Mouse (Mus musculus): ENCODE results near the gene Ralbp1. TPM values are rescaled to one million over a fixed set of nuclear protein-coding genes. Genes with fewer than 3 reads are reported as not detected.

Ralbp1 gene
- polyA plus RNA-seq, 2 experiments, result 15.7 to 36.0 TPM

DNA sequence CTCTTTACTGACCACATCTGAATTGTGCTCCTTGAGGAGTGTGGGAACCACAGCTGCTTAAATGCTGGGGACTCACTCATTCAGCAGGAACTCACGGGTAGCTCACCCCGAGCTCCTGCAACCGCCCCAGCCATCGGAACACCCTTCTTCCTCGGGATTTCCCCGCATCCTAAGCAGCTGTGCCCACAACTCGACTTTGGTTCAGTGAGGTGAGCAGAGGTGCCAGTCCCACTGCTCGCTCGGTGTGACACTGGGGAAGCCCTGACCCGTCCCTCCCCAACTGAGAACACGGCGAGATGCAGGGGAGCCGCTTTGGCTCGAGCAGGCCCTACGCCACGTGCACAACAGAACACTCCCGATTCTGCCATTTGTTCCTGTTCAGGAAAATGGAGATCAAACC, 35.1 kb downstream of the Ralbp1 start:
- Histone ChIP-seq H3K4me2 (ENCODE audit: low read depth) (no peak overlapping the region), H3K27ac (no peak overlapping the region), H3K4me3 (ENCODE audit: insufficient read depth in 1 of 2, low read depth in 2 of 2, low read length in 2 of 2) (no peak overlapping the region), H3K36me3 (replicated peaks; ENCODE audit: control insufficient read depth, insufficient read depth, low read depth) (peaks cover 8% of the 10 kb centered on the region; the same call in 1 of the 2 replicates), H3K9ac (replicated peaks) (no peak overlapping the region), H3K4me1 (replicated peaks; ENCODE audit: control insufficient read depth in 2 of 2, insufficient read depth in 2 of 2, low read length in 1 of 2) (no peaks in the 10 kb centered on the region), H3K27me3 (ENCODE audit: control insufficient read depth, insufficient read depth, low read length) (no peaks in the 10 kb centered on the region), H3K9me3 (ENCODE audit: control insufficient read depth, low read length) (no peaks in the 10 kb centered on the region)
- TF ChIP-seq EP300 (IDR thresholded peaks at IDR 0.05; ENCODE audit: low read depth), result no peak
- no peak for TF ChIP-seq CTCF (IDR thresholded peaks at IDR 0.05; ENCODE audit: low read depth)
- ATAC-seq (ENCODE audit: insufficient read depth) (no peak), DNase-seq (ENCODE audit: low read depth in 3 of 3, low spot score in 3 of 3) (no peak)
- 91% methylated on average over 17 of the region's 17 CpGs for WGBS (ENCODE audit: insufficient replicate concordance)

DNA sequence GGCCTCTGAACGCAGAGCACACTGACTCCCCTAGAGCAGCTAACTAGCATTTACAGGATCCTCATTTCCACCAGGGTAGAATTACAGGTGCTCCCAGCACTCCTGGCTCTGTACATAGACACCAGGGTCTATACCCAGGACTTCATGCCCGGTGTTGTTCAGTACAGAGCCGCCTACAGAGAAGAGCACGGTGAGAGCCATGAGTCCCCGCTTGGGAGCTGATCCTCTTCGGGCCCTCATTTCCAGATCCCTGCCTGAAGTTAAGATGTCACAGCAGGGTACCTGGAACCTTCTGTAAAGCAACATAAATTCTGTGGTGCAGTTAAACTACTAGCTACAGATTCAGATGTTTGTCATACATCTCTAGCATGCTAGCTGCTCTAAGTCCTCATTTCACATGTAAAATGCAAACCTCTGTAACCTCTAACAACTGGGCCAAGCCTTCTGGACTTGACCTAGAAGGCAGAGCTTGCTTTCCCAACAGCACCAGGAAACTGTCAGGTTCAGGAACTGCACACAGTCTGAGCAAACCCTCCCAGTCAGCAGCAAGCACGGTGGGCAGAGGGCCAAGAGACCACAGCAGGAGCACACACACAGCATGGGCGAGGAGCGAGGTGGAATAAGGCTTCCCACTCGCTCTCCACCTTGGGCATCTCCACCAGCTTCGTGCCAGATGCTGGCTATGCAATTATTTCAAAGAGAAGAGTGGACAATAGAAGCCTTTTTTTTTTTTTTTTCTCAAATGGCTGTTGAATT, 37.7 kb downstream of the Ralbp1 start:
- TF ChIP-seq EP300 (IDR thresholded peaks at IDR 0.05; ENCODE audit: low read depth) (no peak), CTCF (IDR thresholded peaks at IDR 0.05; ENCODE audit: low read depth) (no peak)
- WGBS (ENCODE audit: insufficient replicate concordance), result 85% methylated on average over 11 of the region's 11 CpGs
- no peak for DNase-seq (ENCODE audit: low read depth in 3 of 3, low spot score in 3 of 3)
- no peaks in the 10 kb centered on the region for H3K9me3 ChIP-seq (ENCODE audit: control insufficient read depth, low read length)
- H3K4me1 ChIP-seq (replicated peaks; ENCODE audit: control insufficient read depth in 2 of 2, insufficient read depth in 2 of 2, low read length in 1 of 2), result no peaks in the 10 kb centered on the region
- H3K4me3 ChIP-seq (ENCODE audit: insufficient read depth in 1 of 2, low read depth in 2 of 2, low read length in 2 of 2), result no peak overlapping the region
- ATAC-seq (ENCODE audit: insufficient read depth), result no peak
- peaks cover 9% of the 10 kb centered on the region for H3K36me3 ChIP-seq (replicated peaks; ENCODE audit: control insufficient read depth, insufficient read depth, low read depth)
- H3K9ac ChIP-seq (replicated peaks), result no peak overlapping the region
- no peak overlapping the region for H3K4me2 ChIP-seq (ENCODE audit: low read depth)
- no peaks in the 10 kb centered on the region for H3K27me3 ChIP-seq (ENCODE audit: control insufficient read depth, insufficient read depth, low read length)
- H3K27ac ChIP-seq, result no peak overlapping the region

DNA sequence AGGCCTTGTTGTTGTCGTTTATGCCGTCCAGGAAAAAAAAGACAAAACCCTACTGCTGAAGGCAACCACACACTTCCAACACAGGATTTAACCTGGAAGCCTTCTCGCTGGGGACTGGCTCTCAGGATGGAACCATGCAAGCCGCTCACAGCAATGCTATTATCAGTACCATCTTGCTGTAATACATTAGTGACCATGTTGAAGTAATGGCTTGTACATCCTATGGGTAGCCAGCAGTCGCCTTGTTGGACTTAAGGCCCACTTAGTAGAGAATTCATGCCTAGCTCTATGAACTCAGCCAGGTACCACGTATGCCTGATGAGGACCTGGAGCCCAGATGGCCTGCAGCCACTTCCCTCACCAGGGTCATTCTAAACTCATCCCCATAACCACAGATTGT, 40.2 kb downstream of the Ralbp1 start:
- no peaks in the 10 kb centered on the region for H3K9me3 ChIP-seq (ENCODE audit: control insufficient read depth, low read length)
- no peak overlapping the region for H3K27ac ChIP-seq
- no peak overlapping the region for H3K4me3 ChIP-seq (ENCODE audit: insufficient read depth in 1 of 2, low read depth in 2 of 2, low read length in 2 of 2)
- 73% methylated on average over 6 of the region's 6 CpGs for WGBS (ENCODE audit: insufficient replicate concordance)
- no peaks in the 10 kb centered on the region for H3K27me3 ChIP-seq (ENCODE audit: control insufficient read depth, insufficient read depth, low read length)
- peaks cover 22% of the 10 kb centered on the region for H3K36me3 ChIP-seq (replicated peaks; ENCODE audit: control insufficient read depth, insufficient read depth, low read depth)
- ATAC-seq (ENCODE audit: insufficient read depth) (no peak), DNase-seq (ENCODE audit: low read depth in 3 of 3, low spot score in 3 of 3) (no peak)
- no peak overlapping the region for H3K4me2 ChIP-seq (ENCODE audit: low read depth)
- no peak overlapping the region for H3K9ac ChIP-seq (replicated peaks)
- TF ChIP-seq CTCF (IDR thresholded peaks at IDR 0.05; ENCODE audit: low read depth) (no peak), EP300 (IDR thresholded peaks at IDR 0.05; ENCODE audit: low read depth) (no peak)
- no peaks in the 10 kb centered on the region for H3K4me1 ChIP-seq (replicated peaks; ENCODE audit: control insufficient read depth in 2 of 2, insufficient read depth in 2 of 2, low read length in 1 of 2)

DNA sequence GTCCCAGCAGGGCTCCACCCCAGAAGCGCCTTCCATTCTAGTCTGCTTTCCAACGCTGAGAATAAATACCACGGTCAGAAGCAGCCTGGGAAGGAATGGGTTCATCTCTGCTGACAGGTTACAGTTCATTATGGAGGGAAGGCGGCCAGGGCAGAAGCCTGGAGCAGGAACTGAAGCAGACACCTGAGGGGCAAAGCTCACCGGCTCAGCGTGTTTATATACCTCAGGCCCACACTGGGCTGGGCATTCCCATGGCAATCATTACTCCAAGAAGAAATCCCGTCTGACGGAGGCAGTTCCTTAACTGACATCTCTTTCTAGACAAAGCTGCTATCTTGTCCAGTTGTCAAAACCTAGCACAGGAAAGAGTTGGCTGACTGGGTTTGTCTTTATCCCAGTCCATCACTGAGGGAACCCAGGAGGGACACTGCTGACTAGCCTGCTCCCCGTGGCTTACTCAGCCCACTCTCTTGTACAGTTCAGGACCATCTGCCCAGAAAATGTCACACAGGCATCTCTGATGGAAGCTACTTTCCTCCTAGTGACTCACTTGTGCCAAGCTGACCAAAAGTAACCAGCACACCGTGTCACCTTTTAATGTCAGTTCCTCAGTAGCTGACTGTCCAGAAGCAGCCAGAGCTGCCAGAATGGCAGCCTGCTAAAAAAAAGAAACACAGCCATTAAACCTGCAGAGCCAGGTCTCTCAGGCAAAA, 42.8 kb downstream of the Ralbp1 start:
- Histone ChIP-seq H3K27me3 (ENCODE audit: control insufficient read depth, insufficient read depth, low read length) (no peaks in the 10 kb centered on the region), H3K9me3 (ENCODE audit: control insufficient read depth, low read length) (no peaks in the 10 kb centered on the region), H3K4me1 (replicated peaks; ENCODE audit: control insufficient read depth in 2 of 2, insufficient read depth in 2 of 2, low read length in 1 of 2) (no peaks in the 10 kb centered on the region), H3K4me3 (ENCODE audit: insufficient read depth in 1 of 2, low read depth in 2 of 2, low read length in 2 of 2) (no peak overlapping the region), H3K9ac (replicated peaks) (no peak overlapping the region), H3K36me3 (replicated peaks; ENCODE audit: control insufficient read depth, insufficient read depth, low read depth) (peaks cover 26% of the 10 kb centered on the region), H3K27ac (no peak overlapping the region), H3K4me2 (ENCODE audit: low read depth) (no peak overlapping the region)
- ATAC-seq (ENCODE audit: insufficient read depth) (no peak), DNase-seq (ENCODE audit: low read depth in 3 of 3, low spot score in 3 of 3) (no peak)
- TF ChIP-seq EP300 (IDR thresholded peaks at IDR 0.05; ENCODE audit: low read depth), result no peak
- TF ChIP-seq CTCF (IDR thresholded peaks at IDR 0.05; ENCODE audit: low read depth), result no peak
- 87% methylated on average over 10 of the region's 10 CpGs for WGBS (ENCODE audit: insufficient replicate concordance)

DNA sequence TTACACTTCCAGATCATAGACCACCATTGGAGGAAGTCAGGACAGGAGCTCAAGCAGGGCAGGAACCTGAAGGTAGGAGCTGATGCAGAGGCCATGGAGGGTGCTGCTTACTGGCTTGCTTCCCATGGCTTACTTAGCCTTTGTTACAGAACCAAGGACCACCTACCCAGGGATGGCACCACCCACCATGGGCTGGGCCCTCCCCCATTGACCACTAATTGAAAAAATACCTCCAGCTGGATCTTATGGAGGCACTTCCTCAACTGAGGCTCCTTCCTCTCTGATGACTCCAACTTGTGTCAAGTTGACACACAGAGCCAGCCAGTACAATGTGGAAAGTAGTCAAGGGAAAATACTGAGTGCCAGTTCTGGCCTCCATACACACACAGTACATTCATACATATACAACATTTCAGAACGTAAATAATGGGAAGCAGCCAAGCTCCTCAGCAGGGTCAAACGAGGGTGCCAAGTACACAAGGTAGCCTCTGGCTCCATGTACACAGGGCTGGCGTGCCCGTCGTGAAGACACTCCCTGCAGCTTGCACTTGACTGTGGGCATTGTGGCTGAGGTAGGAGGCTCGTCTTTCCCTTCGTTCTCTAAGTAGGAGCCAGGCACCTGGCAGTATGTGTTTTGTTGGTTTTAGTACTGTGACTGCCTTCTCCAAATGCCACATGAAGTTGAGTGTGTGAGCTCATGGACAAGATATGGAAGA, 45.9 kb downstream of the Ralbp1 start:
- Histone ChIP-seq H3K27me3 (ENCODE audit: control insufficient read depth, insufficient read depth, low read length) (no peaks in the 10 kb centered on the region), H3K27ac (no peak overlapping the region), H3K9ac (replicated peaks) (no peak overlapping the region), H3K4me1 (replicated peaks; ENCODE audit: control insufficient read depth in 2 of 2, insufficient read depth in 2 of 2, low read length in 1 of 2) (no peaks in the 10 kb centered on the region), H3K4me3 (ENCODE audit: insufficient read depth in 1 of 2, low read depth in 2 of 2, low read length in 2 of 2) (no peak overlapping the region), H3K36me3 (replicated peaks; ENCODE audit: control insufficient read depth, insufficient read depth, low read depth) (peaks cover 34% of the 10 kb centered on the region), H3K4me2 (ENCODE audit: low read depth) (no peak overlapping the region), H3K9me3 (ENCODE audit: control insufficient read depth, low read length) (no peaks in the 10 kb centered on the region)
- DNase-seq (ENCODE audit: low read depth in 3 of 3, low spot score in 3 of 3) (no peak), ATAC-seq (ENCODE audit: insufficient read depth) (no peak)
- no peak for TF ChIP-seq CTCF (IDR thresholded peaks at IDR 0.05; ENCODE audit: low read depth)
- TF ChIP-seq EP300 (IDR thresholded peaks at IDR 0.05; ENCODE audit: low read depth), result no peak
- 75% methylated on average over 7 of the region's 7 CpGs for WGBS (ENCODE audit: insufficient replicate concordance)
